Mouse (Mus musculus): ENCODE measurements around the gene Taf6l. TPM values are rescaled to one million over a fixed set of nuclear protein-coding genes. Genes with fewer than 3 reads are reported as not detected.
A peak's percentile ranks its signal among the peaks of the same experiment; 100 is the strongest.

The Taf6l gene
- 37.2 and 39.0 TPM in 2 replicates for polyA plus RNA-seq (2015; fragmentation: Nextera tagmentation; extraction: Ambion mirVana)

GRCm38 (mm10) chr19:8786008-8786781 is at the start of gene Taf6l:
Taf6l (minus strand) TSS chr19:8786417.
- H3K27me3 ChIP-seq (ENCODE audit: insufficient read depth, low read length) = no peaks in the 10 kb centered on the region
- under 1% methylated on average over 32 of the region's 32 CpGs for WGBS

GRCm38 (mm10) chr19:8832971-8833370 is 46.8 kb upstream of the Taf6l start:
- Histone ChIP-seq H3K9ac (replicated peaks; ENCODE audit: low read length) (no peak overlapping the region), H3K4me2 (replicated peaks; ENCODE audit: low read depth, low read length) (no peak overlapping the region), H3K36me3 (ENCODE audit: insufficient read depth, low read length) (peaks cover 77% of the 10 kb centered on the region), H3K4me1 (ENCODE audit: insufficient read depth, low read length) (peaks cover under 1% of the 10 kb centered on the region), H3K9me3 (ENCODE audit: low read length) (no peaks in the 10 kb centered on the region), H3K4me3 (ENCODE audit: low read length) (no peak overlapping the region), H3K27ac (ENCODE audit: low read length) (no peak overlapping the region), H3K27me3 (ENCODE audit: insufficient read depth, low read length) (no peaks in the 10 kb centered on the region)
- 88% methylated on average over 4 of the region's 4 CpGs for WGBS
- no peak for ATAC-seq (ENCODE audit: low FRiP score, low TSS enrichment)

More at GRCm38 (mm10) chr19:8786008-8786781, at the start of gene Taf6l:
- Histone ChIP-seq H3K36me3 (ENCODE audit: insufficient read depth, low read length) (peaks cover 28% of the 10 kb centered on the region), H3K9me3 (ENCODE audit: low read length) (no peaks in the 10 kb centered on the region), H3K4me2 (replicated peaks; ENCODE audit: low read depth, low read length) (peak within 1 kb of the TSS; percentile 57), H3K9ac (replicated peaks; ENCODE audit: low read length) (peak within 1 kb of the TSS; percentile 68), H3K4me1 (ENCODE audit: insufficient read depth, low read length) (peaks cover 7% of the 10 kb centered on the region), H3K27ac (ENCODE audit: low read length) (peak within 1 kb of the TSS; percentile 86), H3K4me3 (ENCODE audit: low read length) (peak within 1 kb of the TSS; percentile 73)
- peak; percentile 99 for ATAC-seq (ENCODE audit: low FRiP score, low TSS enrichment)

GRCm38 (mm10) chr19:8831262-8831661 is 45.0 kb upstream of the Taf6l start:
- Histone ChIP-seq H3K4me1 (ENCODE audit: insufficient read depth, low read length) (no peaks in the 10 kb centered on the region), H3K9me3 (ENCODE audit: low read length) (no peaks in the 10 kb centered on the region), H3K36me3 (ENCODE audit: insufficient read depth, low read length) (peaks cover 91% of the 10 kb centered on the region), H3K4me3 (ENCODE audit: low read length) (no peak overlapping the region), H3K9ac (replicated peaks; ENCODE audit: low read length) (no peak overlapping the region), H3K27ac (ENCODE audit: low read length) (no peak overlapping the region), H3K4me2 (replicated peaks; ENCODE audit: low read depth, low read length) (no peak overlapping the region), H3K27me3 (ENCODE audit: insufficient read depth, low read length) (no peaks in the 10 kb centered on the region)
- 86% methylated on average over 11 of the region's 11 CpGs for WGBS
- ATAC-seq (ENCODE audit: low FRiP score, low TSS enrichment) = no peak

GRCm38 (mm10) chr19:8830664-8831063 is 44.4 kb upstream of the Taf6l start:
- no peak overlapping the region for H3K27ac ChIP-seq (ENCODE audit: low read length)
- 93% methylated on average over 8 of the region's 8 CpGs for WGBS
- H3K4me1 ChIP-seq (ENCODE audit: insufficient read depth, low read length) = no peaks in the 10 kb centered on the region
- H3K9me3 ChIP-seq (ENCODE audit: low read length) = no peaks in the 10 kb centered on the region
- no peak for ATAC-seq (ENCODE audit: low FRiP score, low TSS enrichment)
- no peak overlapping the region for H3K4me2 ChIP-seq (replicated peaks; ENCODE audit: low read depth, low read length)
- H3K9ac ChIP-seq (replicated peaks; ENCODE audit: low read length) = no peak overlapping the region
- H3K4me3 ChIP-seq (ENCODE audit: low read length) = no peak overlapping the region
- H3K36me3 ChIP-seq (ENCODE audit: insufficient read depth, low read length) = peaks cover 92% of the 10 kb centered on the region
- H3K27me3 ChIP-seq (ENCODE audit: insufficient read depth, low read length) = no peaks in the 10 kb centered on the region

- Histone ChIP-seq H3K9me3 (ENCODE audit: low read length) (no peaks in the 10 kb centered on the region), H3K36me3 (ENCODE audit: insufficient read depth, low read length) (peaks cover 91% of the 10 kb centered on the region), H3K4me3 (ENCODE audit: low read length) (no peak within 1 kb of the TSS), H3K9ac (replicated peaks; ENCODE audit: low read length) (no peak within 1 kb of the TSS), H3K4me2 (replicated peaks; ENCODE audit: low read depth, low read length) (no peak within 1 kb of the TSS), H3K27ac (ENCODE audit: low read length) (no peak within 1 kb of the TSS), H3K4me1 (ENCODE audit: insufficient read depth, low read length) (no peaks in the 10 kb centered on the region), H3K27me3 (ENCODE audit: insufficient read depth, low read length) (no peaks in the 10 kb centered on the region)
- no peak for ATAC-seq (ENCODE audit: low FRiP score, low TSS enrichment)
- 94% methylated on average over 8 of the region's 8 CpGs for WGBS
These were observed 43.4 kb upstream of the Taf6l start, which contains the start of gene AC129217.1 for GRCm38 (mm10) chr19:8829660-8830059. AC129217.1 (plus strand) TSS chr19:8829773.

GRCm38 (mm10) chr19:8822696-8823095 is 36.5 kb upstream of the Taf6l start:
- Histone ChIP-seq H3K9me3 (ENCODE audit: low read length) (no peaks in the 10 kb centered on the region), H3K9ac (replicated peaks; ENCODE audit: low read length) (0 out of 2 replicates have a peak overlapping the region, but pooled peaks have one; percentile 46), H3K4me1 (ENCODE audit: insufficient read depth, low read length) (peaks cover 21% of the 10 kb centered on the region), H3K4me3 (ENCODE audit: low read length) (peak overlapping the region; percentile 100), H3K4me2 (replicated peaks; ENCODE audit: low read depth, low read length) (peak overlapping the region; percentile 88), H3K27me3 (ENCODE audit: insufficient read depth, low read length) (no peaks in the 10 kb centered on the region), H3K36me3 (ENCODE audit: insufficient read depth, low read length) (peaks cover 43% of the 10 kb centered on the region), H3K27ac (ENCODE audit: low read length) (no peak overlapping the region)
- 68% methylated on average over 8 of the region's 8 CpGs for WGBS
- ATAC-seq (ENCODE audit: low FRiP score, low TSS enrichment) = no peak

- no peak for ATAC-seq (ENCODE audit: low FRiP score, low TSS enrichment)
- Histone ChIP-seq H3K4me1 (ENCODE audit: insufficient read depth, low read length) (peaks cover 35% of the 10 kb centered on the region), H3K27ac (ENCODE audit: low read length) (peak overlapping the region; percentile 100), H3K9ac (replicated peaks; ENCODE audit: low read length) (peak overlapping the region; percentile 98), H3K27me3 (ENCODE audit: insufficient read depth, low read length) (no peaks in the 10 kb centered on the region), H3K9me3 (ENCODE audit: low read length) (no peaks in the 10 kb centered on the region), H3K4me2 (replicated peaks; ENCODE audit: low read depth, low read length) (peak overlapping the region; percentile 88), H3K4me3 (ENCODE audit: low read length) (peak overlapping the region; percentile 100), H3K36me3 (ENCODE audit: insufficient read depth, low read length) (peaks cover 39% of the 10 kb centered on the region)
- under 1% methylated on average over 7 of the region's 7 CpGs for WGBS
These were observed 34.9 kb upstream of the Taf6l start for GRCm38 (mm10) chr19:8821146-8821545.

- ATAC-seq (ENCODE audit: low FRiP score, low TSS enrichment) = peak; percentile 9; the same call in 1 of the 2 replicates
- Histone ChIP-seq H3K36me3 (ENCODE audit: insufficient read depth, low read length) (peaks cover 34% of the 10 kb centered on the region), H3K27me3 (ENCODE audit: insufficient read depth, low read length) (no peaks in the 10 kb centered on the region), H3K4me1 (ENCODE audit: insufficient read depth, low read length) (peaks cover 39% of the 10 kb centered on the region), H3K4me2 (replicated peaks; ENCODE audit: low read depth, low read length) (peak overlapping the region; percentile 88), H3K9ac (replicated peaks; ENCODE audit: low read length) (peak overlapping the region; percentile 98), H3K27ac (ENCODE audit: low read length) (peak overlapping the region; percentile 100), H3K4me3 (ENCODE audit: low read length) (peak overlapping the region; percentile 100), H3K9me3 (ENCODE audit: low read length) (no peaks in the 10 kb centered on the region)
- WGBS = under 1% methylated on average over 41 of the region's 48 CpGs
These were observed 34.3 kb upstream of the Taf6l start for GRCm38 (mm10) chr19:8820424-8820956.

GRCm38 (mm10) chr19:8819596-8820423 is 33.6 kb upstream of the Taf6l start, which contains the start of gene Hnrnpul2:
Hnrnpul2 (plus strand) TSS chr19:8820010.
- Histone ChIP-seq H3K4me1 (ENCODE audit: insufficient read depth, low read length) (peaks cover 42% of the 10 kb centered on the region), H3K27ac (ENCODE audit: low read length) (peak within 1 kb of the TSS; percentile 100), H3K9ac (replicated peaks; ENCODE audit: low read length) (peak within 1 kb of the TSS; percentile 98), H3K4me3 (ENCODE audit: low read length) (peak within 1 kb of the TSS; percentile 100), H3K36me3 (ENCODE audit: insufficient read depth, low read length) (peaks cover 30% of the 10 kb centered on the region), H3K4me2 (replicated peaks; ENCODE audit: low read depth, low read length) (peak within 1 kb of the TSS; percentile 88), H3K9me3 (ENCODE audit: low read length) (no peaks in the 10 kb centered on the region), H3K27me3 (ENCODE audit: insufficient read depth, low read length) (no peaks in the 10 kb centered on the region)
- WGBS = under 1% methylated on average over 66 of the region's 83 CpGs
- peak; percentile 97 for ATAC-seq (ENCODE audit: low FRiP score, low TSS enrichment)
